Mouse (Mus musculus): ENCODE data around the gene Il17c. TPM values are rescaled to one million over a fixed set of nuclear protein-coding genes. Genes with fewer than 3 reads are reported as not detected.

Gene Il17c
- polyA plus RNA-seq, 1 experiment from 2014 or later: not detected

DNA sequence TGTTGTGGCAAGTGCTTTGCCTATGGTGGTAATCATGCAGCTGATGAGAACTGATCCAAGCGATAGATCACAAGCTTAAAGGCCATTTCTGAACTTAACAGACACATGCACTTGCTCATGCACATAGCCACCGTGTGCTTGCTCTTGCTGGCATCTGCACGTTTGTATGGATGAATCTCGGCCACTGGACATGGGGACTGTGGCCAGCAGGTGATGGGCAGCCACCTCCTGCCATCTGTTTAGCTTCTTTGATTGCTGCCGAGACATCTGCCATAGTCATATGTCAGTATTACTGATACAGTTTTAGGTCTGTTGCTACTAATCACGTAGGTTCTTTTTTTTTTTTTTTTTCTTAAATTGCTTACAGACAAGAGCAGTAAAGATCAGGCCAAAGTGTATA lies 26.5 kb upstream of the Il17c start:
- Histone ChIP-seq H3K4me3 (ENCODE audit: low read depth, low read length) (no peak overlapping the region), H3K9ac (ENCODE audit: low read depth, low read length) (no peak overlapping the region), H3K27ac (ENCODE audit: low read length) (no peak overlapping the region), H3K4me2 (ENCODE audit: low read depth, low read length) (no peak overlapping the region), H3K9me3 (replicated peaks; ENCODE audit: control insufficient read depth, low read length) (no peaks in the 10 kb centered on the region), H3K4me1 (ENCODE audit: control insufficient read depth, low read depth, low read length) (no peaks in the 10 kb centered on the region), H3K36me3 (ENCODE audit: control insufficient read depth, insufficient read depth) (peaks cover 46% of the 10 kb centered on the region), H3K27me3 (ENCODE audit: control insufficient read depth, insufficient read depth, low read depth, low read length) (no peaks in the 10 kb centered on the region)
- 83% methylated on average over 6 of the region's 6 CpGs for WGBS (ENCODE audit: insufficient replicate concordance)
- no peak for ATAC-seq (ENCODE audit: low read depth)

DNA sequence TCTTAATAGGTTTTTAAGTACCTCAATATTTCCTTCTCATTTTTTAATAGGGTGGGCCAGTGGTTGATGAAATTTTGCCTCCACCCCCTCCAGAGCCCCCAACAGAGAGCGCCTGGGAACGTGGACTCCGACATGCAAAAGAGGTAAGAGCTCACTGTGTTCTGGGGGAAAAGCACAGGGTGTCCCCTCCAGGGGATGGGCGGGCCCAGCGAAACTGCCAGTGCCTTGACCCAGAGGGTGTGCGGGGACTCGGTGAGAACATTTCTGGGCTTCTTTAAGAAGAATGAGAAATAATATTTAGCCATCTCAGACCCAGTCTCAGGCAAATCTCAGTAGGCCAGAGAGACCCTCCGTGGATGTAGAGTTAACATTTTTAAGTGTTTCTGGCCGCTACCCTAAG lies 23.6 kb upstream of the Il17c start:
- H3K4me1 ChIP-seq (ENCODE audit: control insufficient read depth, low read depth, low read length): no peaks in the 10 kb centered on the region
- no peak overlapping the region for H3K9ac ChIP-seq (ENCODE audit: low read depth, low read length)
- no peak overlapping the region for H3K4me2 ChIP-seq (ENCODE audit: low read depth, low read length)
- WGBS (ENCODE audit: insufficient replicate concordance): 89% methylated on average over 9 of the region's 9 CpGs
- H3K9me3 ChIP-seq (replicated peaks; ENCODE audit: control insufficient read depth, low read length): no peaks in the 10 kb centered on the region
- H3K4me3 ChIP-seq (ENCODE audit: low read depth, low read length): no peak overlapping the region
- H3K27ac ChIP-seq (ENCODE audit: low read length): no peak overlapping the region
- peaks cover 50% of the 10 kb centered on the region for H3K36me3 ChIP-seq (ENCODE audit: control insufficient read depth, insufficient read depth)
- no peak for ATAC-seq (ENCODE audit: low read depth)
- no peaks in the 10 kb centered on the region for H3K27me3 ChIP-seq (ENCODE audit: control insufficient read depth, insufficient read depth, low read depth, low read length)

DNA sequence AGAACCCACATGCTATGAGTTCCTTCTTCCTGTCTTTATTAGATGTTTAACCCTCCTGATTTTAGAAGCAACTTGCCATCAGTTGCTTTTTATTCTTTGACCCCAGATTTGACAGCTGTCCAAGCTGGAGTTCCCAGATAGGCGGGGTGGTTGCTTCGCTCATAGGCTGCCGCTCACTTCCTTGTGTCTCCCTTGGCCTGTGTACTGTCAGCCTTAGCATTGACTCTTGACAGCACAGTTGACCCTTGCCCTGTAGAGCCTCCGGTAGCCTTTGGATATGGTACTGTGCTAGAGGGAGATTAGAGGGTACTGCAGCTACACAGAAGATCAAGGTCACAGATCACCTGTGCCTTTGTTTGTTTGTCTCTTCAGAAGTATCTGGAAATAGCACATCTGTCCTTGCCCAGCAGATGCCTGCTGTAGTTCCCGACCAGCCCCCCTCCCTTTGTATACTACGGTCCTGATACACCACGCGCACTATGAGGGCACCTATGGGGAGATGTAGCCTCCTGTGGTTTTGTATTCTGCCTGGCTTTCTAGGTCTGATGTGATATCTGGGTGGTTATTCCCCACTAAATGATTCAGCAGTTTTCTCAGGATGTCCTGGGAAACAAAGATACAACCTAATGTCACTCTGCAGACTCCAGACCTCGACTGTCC lies 16.5 kb upstream of the Il17c start:
- 31% methylated on average over 9 of the region's 9 CpGs for WGBS (ENCODE audit: insufficient replicate concordance)
- Histone ChIP-seq H3K9me3 (replicated peaks; ENCODE audit: control insufficient read depth, low read length) (no peaks in the 10 kb centered on the region), H3K4me1 (ENCODE audit: control insufficient read depth, low read depth, low read length) (peaks cover 10% of the 10 kb centered on the region), H3K4me3 (ENCODE audit: low read depth, low read length) (no peak overlapping the region), H3K36me3 (ENCODE audit: control insufficient read depth, insufficient read depth) (peaks cover 65% of the 10 kb centered on the region), H3K27me3 (ENCODE audit: control insufficient read depth, insufficient read depth, low read depth, low read length) (no peaks in the 10 kb centered on the region), H3K4me2 (ENCODE audit: low read depth, low read length) (no peak overlapping the region), H3K27ac (ENCODE audit: low read length) (no peak overlapping the region), H3K9ac (ENCODE audit: low read depth, low read length) (no peak overlapping the region)
- peak; percentile 61 for ATAC-seq (ENCODE audit: low read depth)

DNA sequence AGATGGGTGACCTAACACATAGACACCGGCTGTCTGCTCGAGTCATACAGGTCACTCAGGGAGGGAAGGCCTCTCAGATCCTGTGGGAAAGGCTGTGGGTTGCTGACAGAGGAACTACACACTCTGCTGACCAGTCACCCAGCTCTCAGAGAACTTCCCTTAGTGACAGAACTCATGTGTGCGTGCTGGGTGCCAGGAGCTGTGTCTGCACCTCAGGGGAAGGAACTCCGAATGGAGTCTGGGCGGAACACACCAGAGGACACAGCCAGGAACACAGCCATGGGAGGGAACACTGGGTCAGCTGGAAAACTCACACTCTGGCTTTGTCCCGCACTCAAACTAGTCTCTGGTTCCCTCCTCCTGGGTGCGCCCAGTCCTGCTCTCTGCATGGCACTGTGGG lies 14.1 kb upstream of the Il17c start:
- peaks cover 10% of the 10 kb centered on the region for H3K4me1 ChIP-seq (ENCODE audit: control insufficient read depth, low read depth, low read length)
- H3K27me3 ChIP-seq (ENCODE audit: control insufficient read depth, insufficient read depth, low read depth, low read length): no peaks in the 10 kb centered on the region
- H3K4me2 ChIP-seq (ENCODE audit: low read depth, low read length): no peak overlapping the region
- H3K4me3 ChIP-seq (ENCODE audit: low read depth, low read length): no peak overlapping the region
- no peak overlapping the region for H3K9ac ChIP-seq (ENCODE audit: low read depth, low read length)
- 93% methylated on average over 7 of the region's 7 CpGs for WGBS (ENCODE audit: insufficient replicate concordance)
- no peaks in the 10 kb centered on the region for H3K9me3 ChIP-seq (replicated peaks; ENCODE audit: control insufficient read depth, low read length)
- H3K36me3 ChIP-seq (ENCODE audit: control insufficient read depth, insufficient read depth): peaks cover 69% of the 10 kb centered on the region
- H3K27ac ChIP-seq (ENCODE audit: low read length): no peak overlapping the region
- ATAC-seq (ENCODE audit: low read depth): 0 out of 2 replicates have a peak, but pooled peaks have one; percentile 6

DNA sequence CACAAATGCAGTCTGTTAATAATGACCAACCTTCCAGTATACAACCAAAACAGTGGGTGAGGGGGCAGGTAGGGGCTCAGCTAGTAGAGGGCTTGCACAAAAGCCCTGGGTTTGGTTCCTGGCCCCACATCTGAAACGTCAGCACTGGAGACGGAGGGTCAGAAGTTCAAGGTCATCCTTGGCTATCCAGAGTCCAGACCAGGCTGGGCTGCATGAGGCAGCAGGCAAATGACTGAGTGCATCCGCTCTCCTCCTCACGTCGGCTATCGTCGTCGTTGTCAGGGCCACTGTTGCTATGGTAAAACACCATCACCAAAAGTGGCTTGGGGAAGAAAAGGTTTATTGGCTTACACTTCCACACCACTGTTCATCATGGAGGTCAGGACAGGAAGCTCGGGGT lies 7.5 kb upstream of the Il17c start:
- peaks cover 61% of the 10 kb centered on the region for H3K36me3 ChIP-seq (ENCODE audit: control insufficient read depth, insufficient read depth)
- no peak for ATAC-seq (ENCODE audit: low read depth)

DNA sequence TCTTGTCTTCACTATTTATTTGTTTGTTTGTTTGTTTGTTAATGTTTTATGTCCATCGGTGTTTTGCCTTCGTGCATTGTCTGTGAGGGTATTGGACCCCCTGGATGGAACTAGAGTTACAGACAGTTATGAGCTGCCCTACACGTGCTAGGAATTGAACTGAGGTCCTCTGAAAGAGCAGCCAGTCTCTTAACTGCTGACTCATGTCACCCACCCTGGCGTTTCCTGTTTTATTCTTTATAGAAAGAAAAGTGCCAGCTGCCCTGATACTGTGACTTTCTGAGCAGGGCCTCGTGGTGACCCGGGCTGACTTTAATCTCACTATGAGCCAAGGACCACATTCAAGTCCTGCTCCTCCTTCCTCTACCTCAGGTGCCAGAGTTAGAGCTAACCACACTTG lies 6.3 kb upstream of the Il17c start:
- H3K9me3 ChIP-seq (replicated peaks; ENCODE audit: control insufficient read depth, low read length): no peaks in the 10 kb centered on the region
- ATAC-seq (ENCODE audit: low read depth): no peak
- H3K36me3 ChIP-seq (ENCODE audit: control insufficient read depth, insufficient read depth): peaks cover 49% of the 10 kb centered on the region
- H3K27me3 ChIP-seq (ENCODE audit: control insufficient read depth, insufficient read depth, low read depth, low read length): no peaks in the 10 kb centered on the region
- H3K4me2 ChIP-seq (ENCODE audit: low read depth, low read length): no peak overlapping the region
- no peak overlapping the region for H3K9ac ChIP-seq (ENCODE audit: low read depth, low read length)
- no peak overlapping the region for H3K4me3 ChIP-seq (ENCODE audit: low read depth, low read length)
- no peak overlapping the region for H3K27ac ChIP-seq (ENCODE audit: low read length)
- 46% methylated on average over 6 of the region's 6 CpGs for WGBS (ENCODE audit: insufficient replicate concordance)
- H3K4me1 ChIP-seq (ENCODE audit: control insufficient read depth, low read depth, low read length): no peaks in the 10 kb centered on the region

More for the DNA sequence above, 7.5 kb upstream of the Il17c start:
- Histone ChIP-seq H3K27me3 (ENCODE audit: control insufficient read depth, insufficient read depth, low read depth, low read length) (no peaks in the 10 kb centered on the region), H3K4me2 (ENCODE audit: low read depth, low read length) (no peak overlapping the region), H3K4me3 (ENCODE audit: low read depth, low read length) (no peak overlapping the region), H3K4me1 (ENCODE audit: control insufficient read depth, low read depth, low read length) (no peaks in the 10 kb centered on the region), H3K9ac (ENCODE audit: low read depth, low read length) (no peak overlapping the region), H3K27ac (ENCODE audit: low read length) (no peak overlapping the region), H3K9me3 (replicated peaks; ENCODE audit: control insufficient read depth, low read length) (no peaks in the 10 kb centered on the region)
- 78% methylated on average over 9 of the region's 9 CpGs for WGBS (ENCODE audit: insufficient replicate concordance)

DNA sequence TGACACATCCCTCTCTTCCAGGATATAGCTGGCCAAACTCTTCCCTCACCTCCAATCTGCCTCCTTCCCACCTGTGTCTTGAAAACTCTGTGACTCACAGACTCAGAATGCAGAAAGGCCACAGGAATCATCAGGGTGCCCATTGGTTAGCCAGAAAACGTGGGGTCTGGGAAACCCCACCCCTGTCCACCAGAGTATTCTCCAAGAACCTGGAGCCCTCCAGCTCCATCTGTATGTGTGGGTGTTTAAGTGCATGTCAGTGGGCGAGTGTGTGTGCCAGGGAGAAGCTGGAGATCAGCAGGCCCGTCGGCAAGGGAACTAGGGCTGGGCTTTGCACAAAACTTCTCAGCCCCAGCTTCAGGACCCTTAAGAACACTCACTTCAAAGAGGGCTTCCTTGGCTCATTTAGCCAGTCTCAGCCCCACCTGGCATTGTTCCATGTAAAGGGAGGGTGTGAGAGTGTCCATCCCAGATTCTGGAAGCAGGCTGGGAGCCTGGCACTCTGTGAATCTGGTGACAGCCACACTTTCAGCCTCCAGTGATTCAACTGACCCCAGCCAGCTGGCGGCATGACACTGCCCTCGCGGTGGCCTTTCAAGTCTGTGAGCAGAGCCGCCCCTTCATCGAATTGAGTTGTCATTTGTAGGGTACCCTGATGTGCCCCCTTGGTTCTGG lies 1.8 kb upstream of the Il17c start:
- Histone ChIP-seq H3K9ac (ENCODE audit: low read depth, low read length) (no peak overlapping the region), H3K27ac (ENCODE audit: low read length) (no peak overlapping the region), H3K36me3 (ENCODE audit: control insufficient read depth, insufficient read depth) (peaks cover 18% of the 10 kb centered on the region), H3K27me3 (ENCODE audit: control insufficient read depth, insufficient read depth, low read depth, low read length) (no peaks in the 10 kb centered on the region), H3K4me1 (ENCODE audit: control insufficient read depth, low read depth, low read length) (no peaks in the 10 kb centered on the region), H3K9me3 (replicated peaks; ENCODE audit: control insufficient read depth, low read length) (no peaks in the 10 kb centered on the region), H3K4me2 (ENCODE audit: low read depth, low read length) (no peak overlapping the region), H3K4me3 (ENCODE audit: low read depth, low read length) (no peak overlapping the region)
- 65% methylated on average over 9 of the region's 9 CpGs for WGBS (ENCODE audit: insufficient replicate concordance)
- no peak for ATAC-seq (ENCODE audit: low read depth)

DNA sequence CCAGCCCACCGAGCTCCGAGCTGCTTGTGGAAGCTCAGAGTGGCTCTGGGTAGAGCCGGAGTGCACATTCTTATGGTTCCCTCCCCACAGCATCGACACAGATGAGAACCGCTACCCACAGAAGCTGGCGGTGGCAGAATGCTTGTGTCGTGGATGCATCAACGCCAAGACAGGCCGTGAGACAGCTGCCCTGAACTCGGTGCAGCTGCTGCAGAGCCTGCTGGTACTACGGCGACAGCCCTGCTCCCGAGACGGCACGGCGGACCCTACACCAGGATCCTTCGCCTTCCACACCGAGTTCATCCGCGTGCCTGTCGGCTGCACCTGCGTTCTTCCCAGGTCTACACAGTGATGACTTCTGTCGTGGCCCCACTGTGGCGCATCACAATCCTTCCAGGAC lies 1.4 kb downstream of the Il17c start:
- 87% methylated on average over 24 of the region's 24 CpGs for WGBS (ENCODE audit: insufficient replicate concordance)
- ATAC-seq (ENCODE audit: low read depth): no peak

DNA sequence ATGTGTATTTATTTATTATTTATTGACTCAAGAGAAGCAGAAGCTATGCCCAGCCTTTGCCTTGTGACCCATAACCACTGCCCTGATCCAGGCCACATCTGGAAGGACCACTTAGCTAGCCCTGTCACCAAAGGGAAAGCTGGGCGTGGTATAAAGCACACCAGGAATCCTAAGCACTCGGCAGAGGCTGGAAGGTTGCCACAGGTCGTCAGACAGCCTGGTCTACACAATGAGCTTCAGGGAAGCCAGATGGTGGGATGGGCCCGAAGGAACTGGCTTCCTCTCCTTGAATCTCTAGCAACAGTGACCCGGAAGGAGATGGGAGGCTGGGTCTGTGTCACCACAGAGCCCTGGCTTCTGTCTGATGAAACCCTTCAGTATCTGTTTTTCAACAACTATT lies 1.8 kb downstream of the Il17c start:
- H3K27me3 ChIP-seq (ENCODE audit: control insufficient read depth, insufficient read depth, low read depth, low read length): no peaks in the 10 kb centered on the region
- H3K36me3 ChIP-seq (ENCODE audit: control insufficient read depth, insufficient read depth): no peaks in the 10 kb centered on the region
- H3K27ac ChIP-seq (ENCODE audit: low read length): no peak overlapping the region
- no peak overlapping the region for H3K4me2 ChIP-seq (ENCODE audit: low read depth, low read length)
- no peaks in the 10 kb centered on the region for H3K4me1 ChIP-seq (ENCODE audit: control insufficient read depth, low read depth, low read length)
- no peaks in the 10 kb centered on the region for H3K9me3 ChIP-seq (replicated peaks; ENCODE audit: control insufficient read depth, low read length)
- WGBS (ENCODE audit: insufficient replicate concordance): 64% methylated on average over 5 of the region's 5 CpGs
- no peak overlapping the region for H3K9ac ChIP-seq (ENCODE audit: low read depth, low read length)
- ATAC-seq (ENCODE audit: low read depth): no peak
- no peak overlapping the region for H3K4me3 ChIP-seq (ENCODE audit: low read depth, low read length)

More for the DNA sequence above, 1.4 kb downstream of the Il17c start:
- no peaks in the 10 kb centered on the region for H3K27me3 ChIP-seq (ENCODE audit: control insufficient read depth, insufficient read depth, low read depth, low read length)
- no peak overlapping the region for H3K4me2 ChIP-seq (ENCODE audit: low read depth, low read length)
- no peak overlapping the region for H3K4me3 ChIP-seq (ENCODE audit: low read depth, low read length)
- no peak overlapping the region for H3K27ac ChIP-seq (ENCODE audit: low read length)
- H3K9ac ChIP-seq (ENCODE audit: low read depth, low read length): no peak overlapping the region
- no peaks in the 10 kb centered on the region for H3K9me3 ChIP-seq (replicated peaks; ENCODE audit: control insufficient read depth, low read length)
- H3K4me1 ChIP-seq (ENCODE audit: control insufficient read depth, low read depth, low read length): no peaks in the 10 kb centered on the region
- H3K36me3 ChIP-seq (ENCODE audit: control insufficient read depth, insufficient read depth): 0 out of 2 replicates have a peak, but pooled peaks cover 2% of the 10 kb centered on the region

Data from liver, embryonic 16.5 days (tissue).